Mouse (Mus musculus): ENCODE measurements around the gene Mb. TPM values are rescaled to one million over a fixed set of nuclear protein-coding genes. Genes with fewer than 3 reads are reported as not detected.

Gene Mb
- polyA plus RNA-seq, 1 experiment: 1,055 TPM

DNA sequence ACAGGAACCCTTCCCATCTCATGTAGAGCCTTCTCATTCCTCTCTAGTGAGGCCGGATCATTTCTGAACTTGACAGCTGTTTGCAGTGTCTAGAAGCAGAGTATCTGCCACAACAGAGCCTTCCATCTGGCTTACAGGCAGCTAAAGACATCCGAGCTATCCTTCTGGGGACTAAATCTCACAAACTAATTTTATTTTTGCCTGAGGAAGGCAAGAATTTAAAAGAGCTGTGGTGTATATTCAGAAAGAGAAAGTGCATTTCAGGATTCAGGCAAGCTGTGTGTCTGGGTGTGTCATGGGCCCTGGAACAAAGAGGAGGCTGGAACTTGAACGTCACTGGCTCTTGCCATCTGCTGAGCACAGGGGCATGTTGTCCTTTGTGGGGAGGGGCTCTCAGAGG, 56.1 kb downstream of the Mb start:
- Histone ChIP-seq H3K36me3 (ENCODE audit: control insufficient read depth, insufficient read depth) (no peaks in the 10 kb centered on the region), H3ac (ENCODE audit: control insufficient read depth, insufficient read length) (no peak overlapping the region), H3K27me3 (ENCODE audit: control insufficient read depth, insufficient read depth, insufficient read length) (peaks cover 7% of the 10 kb centered on the region), H3K79me2 (ENCODE audit: control insufficient read depth, insufficient read depth) (no peaks in the 10 kb centered on the region), H3K4me2 (ENCODE audit: low read depth) (peak overlapping the region; percentile 15), H3K4me3 (no peak overlapping the region)
- no peak for TF ChIP-seq POLR2AphosphoS2 (IDR thresholded peaks at IDR 0.05; ENCODE audit: insufficient read length, low read depth)
- no peak for TF ChIP-seq REST (IDR thresholded peaks at IDR 0.05; ENCODE audit: insufficient read depth, insufficient read length)
- TF ChIP-seq USF1 (IDR thresholded peaks at IDR 0.05; ENCODE audit: low read depth): no peak
- TF ChIP-seq CEBPB (IDR thresholded peaks at IDR 0.05; ENCODE audit: insufficient read depth, poor library complexity, severe bottlenecking): no peak
- TF ChIP-seq TCF3 (IDR thresholded peaks at IDR 0.05; ENCODE audit: insufficient read length, low read depth): no peak
- TF ChIP-seq E2F4 (IDR thresholded peaks at IDR 0.05; ENCODE audit: insufficient read depth): no peak
- no peak for TF ChIP-seq MYOG (IDR thresholded peaks at IDR 0.05; ENCODE audit: control insufficient read depth in 1 of 3, insufficient read depth in 1 of 3, insufficient read length in 2 of 3, low read depth in 2 of 3)
- TF ChIP-seq TCF12 (IDR thresholded peaks at IDR 0.05; ENCODE audit: insufficient read depth, poor library complexity, severe bottlenecking): no peak
- no peak for TF ChIP-seq MAX (IDR thresholded peaks at IDR 0.05; ENCODE audit: low read depth)
- no peak for TF ChIP-seq MYOD1 (IDR thresholded peaks at IDR 0.05; ENCODE audit: control insufficient read depth in 1 of 3, insufficient read length in 2 of 3, low read depth in 2 of 3)

DNA sequence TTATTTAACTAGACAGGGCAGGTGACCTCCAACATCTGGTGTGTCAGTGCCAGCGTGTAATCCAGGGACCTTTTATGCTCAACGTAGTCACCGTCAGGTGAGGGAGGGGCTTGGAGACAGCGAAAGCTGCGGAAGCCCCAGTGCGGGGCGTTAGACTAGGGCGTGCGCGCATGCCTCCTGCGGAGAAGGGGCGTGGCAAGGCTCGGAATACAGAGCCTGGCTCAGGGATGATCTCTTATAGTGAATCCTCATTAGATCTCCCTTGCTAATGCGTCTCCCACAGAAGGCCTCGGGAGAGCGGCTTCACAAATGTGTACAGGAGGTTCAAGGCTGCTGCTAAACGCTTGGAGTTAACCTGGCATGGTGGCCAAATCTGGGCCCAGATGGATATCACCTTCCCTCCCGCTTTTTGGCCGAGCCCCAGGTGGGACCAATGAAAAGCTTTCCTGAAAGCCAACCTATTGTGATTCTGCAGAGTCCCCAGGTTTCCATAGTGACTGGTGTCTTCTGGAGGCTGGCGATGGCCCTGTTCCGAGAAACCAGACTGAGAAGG, 62.9 kb downstream of the Mb start:
- Histone ChIP-seq H3K27me3 (ENCODE audit: control insufficient read depth, insufficient read depth, insufficient read length) (no peaks in the 10 kb centered on the region), H3K36me3 (ENCODE audit: control insufficient read depth, insufficient read depth) (no peaks in the 10 kb centered on the region), H3K79me2 (ENCODE audit: control insufficient read depth, insufficient read depth) (no peaks in the 10 kb centered on the region), H3ac (ENCODE audit: control insufficient read depth, insufficient read length) (no peak overlapping the region), H3K4me2 (ENCODE audit: low read depth) (no peak overlapping the region), H3K4me3 (no peak overlapping the region)
- no peak for TF ChIP-seq TCF12 (IDR thresholded peaks at IDR 0.05; ENCODE audit: insufficient read depth, poor library complexity, severe bottlenecking)
- no peak for TF ChIP-seq SRF (IDR thresholded peaks at IDR 0.05; ENCODE audit: control insufficient read depth, insufficient read length, low read depth)
- TF ChIP-seq TCF3 (IDR thresholded peaks at IDR 0.05; ENCODE audit: insufficient read length, low read depth): no peak
- no peak for TF ChIP-seq USF1 (IDR thresholded peaks at IDR 0.05; ENCODE audit: low read depth)

DNA sequence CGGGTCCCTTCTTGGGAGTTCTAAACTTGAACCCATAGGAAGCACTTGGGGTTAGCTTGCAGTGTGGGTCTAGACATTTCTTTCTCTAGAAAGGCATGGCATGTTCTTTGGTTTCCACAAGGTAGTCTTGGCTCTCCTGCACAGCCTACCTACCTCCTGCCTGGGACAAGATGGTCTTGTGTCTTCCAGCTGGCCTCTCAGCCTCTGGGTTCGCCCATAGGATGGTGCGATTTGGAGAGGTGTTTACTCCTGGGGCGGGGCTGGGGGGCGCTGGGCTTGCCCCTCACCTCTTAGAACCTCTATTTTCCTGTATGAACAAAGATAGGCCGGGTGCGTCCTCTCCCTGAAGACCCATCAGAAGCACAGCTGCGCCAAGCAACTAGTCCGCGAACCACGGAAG, 63.3 kb downstream of the Mb start:
- TF ChIP-seq POLR2A (IDR thresholded peaks at IDR 0.05; ENCODE audit: insufficient read length, low read depth) (no peak), E2F4 (IDR thresholded peaks at IDR 0.05; ENCODE audit: insufficient read depth) (no peak), POLR2AphosphoS2 (IDR thresholded peaks at IDR 0.05; ENCODE audit: insufficient read length, low read depth) (no peak)
- Histone ChIP-seq H3K4me2 (ENCODE audit: low read depth) (no peak overlapping the region), H3ac (ENCODE audit: control insufficient read depth, insufficient read length) (no peak overlapping the region), H3K36me3 (ENCODE audit: control insufficient read depth, insufficient read depth) (no peaks in the 10 kb centered on the region), H3K79me2 (ENCODE audit: control insufficient read depth, insufficient read depth) (no peaks in the 10 kb centered on the region), H3K27me3 (ENCODE audit: control insufficient read depth, insufficient read depth, insufficient read length) (no peaks in the 10 kb centered on the region), H3K4me3 (no peak overlapping the region)

DNA sequence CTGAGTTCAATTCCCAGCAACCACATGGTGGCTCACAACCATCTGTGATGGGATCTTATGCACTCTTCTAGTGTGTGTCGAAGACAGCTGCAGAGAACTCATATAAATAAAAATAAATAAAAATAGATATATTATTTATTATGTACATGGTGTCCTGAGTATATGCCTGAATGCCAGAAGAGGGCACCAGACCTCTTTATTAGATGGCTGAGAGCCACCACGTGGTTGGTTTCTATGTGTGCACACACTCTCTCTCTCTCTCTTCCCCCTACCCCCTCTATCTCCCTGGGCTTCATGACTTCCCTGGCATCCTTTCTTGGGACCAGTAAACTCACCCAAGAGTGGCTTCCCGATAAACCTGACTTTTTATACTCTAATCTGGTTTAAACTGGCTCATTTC, 67.7 kb downstream of the Mb start:
- no peak overlapping the region for H3K4me2 ChIP-seq (ENCODE audit: low read depth)
- H3K4me3 ChIP-seq: no peak overlapping the region
- H3K36me3 ChIP-seq (ENCODE audit: control insufficient read depth, insufficient read depth): no peaks in the 10 kb centered on the region
- TF ChIP-seq TCF3 (IDR thresholded peaks at IDR 0.05; ENCODE audit: insufficient read length, low read depth) (no peak), REST (IDR thresholded peaks at IDR 0.05; ENCODE audit: insufficient read depth, insufficient read length) (no peak), POLR2AphosphoS2 (IDR thresholded peaks at IDR 0.05; ENCODE audit: insufficient read length, low read depth) (no peak), USF1 (IDR thresholded peaks at IDR 0.05; ENCODE audit: low read depth) (peak; percentile 76), TCF12 (IDR thresholded peaks at IDR 0.05; ENCODE audit: insufficient read depth, poor library complexity, severe bottlenecking) (no peak), POLR2A (IDR thresholded peaks at IDR 0.05; ENCODE audit: insufficient read length, low read depth) (no peak), SRF (IDR thresholded peaks at IDR 0.05; ENCODE audit: control insufficient read depth, insufficient read length, low read depth) (no peak)
- no peaks in the 10 kb centered on the region for H3K79me2 ChIP-seq (ENCODE audit: control insufficient read depth, insufficient read depth)
- no peaks in the 10 kb centered on the region for H3K27me3 ChIP-seq (ENCODE audit: control insufficient read depth, insufficient read depth, insufficient read length)
- H3ac ChIP-seq (ENCODE audit: control insufficient read depth, insufficient read length): no peak overlapping the region

DNA sequence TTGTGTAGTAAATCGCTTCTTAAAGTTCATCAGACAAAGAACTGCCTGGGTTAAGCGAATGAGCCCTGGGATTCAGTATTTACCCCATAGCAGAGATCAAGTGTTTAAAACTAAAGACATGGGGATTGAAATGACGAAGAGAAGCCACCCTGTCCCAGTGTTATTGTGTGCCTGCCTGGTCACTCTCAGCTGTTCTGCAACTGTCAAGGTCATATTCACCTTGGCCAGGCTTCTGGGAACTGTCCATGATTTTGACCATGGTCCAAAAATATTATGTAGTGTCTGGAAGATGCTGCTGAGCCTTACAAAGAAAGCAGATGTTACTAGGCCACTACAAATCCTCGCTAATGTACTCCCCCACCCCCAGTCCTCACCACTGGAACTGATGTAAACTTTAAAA, 70.7 kb downstream of the Mb start:
- Histone ChIP-seq H3K4me3 (no peak overlapping the region), H3K4me2 (ENCODE audit: low read depth) (no peak overlapping the region), H3K27me3 (ENCODE audit: control insufficient read depth, insufficient read depth, insufficient read length) (no peaks in the 10 kb centered on the region), H3K36me3 (ENCODE audit: control insufficient read depth, insufficient read depth) (no peaks in the 10 kb centered on the region), H3K79me2 (ENCODE audit: control insufficient read depth, insufficient read depth) (no peaks in the 10 kb centered on the region), H3ac (ENCODE audit: control insufficient read depth, insufficient read length) (no peak overlapping the region)
- no peak for TF ChIP-seq E2F4 (IDR thresholded peaks at IDR 0.05; ENCODE audit: insufficient read depth)
- no peak for TF ChIP-seq MAX (IDR thresholded peaks at IDR 0.05; ENCODE audit: low read depth)
- no peak for TF ChIP-seq POLR2AphosphoS2 (IDR thresholded peaks at IDR 0.05; ENCODE audit: insufficient read length, low read depth)
- no peak for TF ChIP-seq SRF (IDR thresholded peaks at IDR 0.05; ENCODE audit: control insufficient read depth, insufficient read length, low read depth)
- TF ChIP-seq USF1 (IDR thresholded peaks at IDR 0.05; ENCODE audit: low read depth): no peak
- no peak for TF ChIP-seq REST (IDR thresholded peaks at IDR 0.05; ENCODE audit: insufficient read depth, insufficient read length)
- no peak for TF ChIP-seq POLR2A (IDR thresholded peaks at IDR 0.05; ENCODE audit: insufficient read length, low read depth)
- no peak for TF ChIP-seq CEBPB (IDR thresholded peaks at IDR 0.05; ENCODE audit: insufficient read depth, poor library complexity, severe bottlenecking)
- peak; percentile 50 to 72 (median 67) for TF ChIP-seq MYOD1 (IDR thresholded peaks at IDR 0.05; ENCODE audit: control insufficient read depth in 1 of 3, insufficient read length in 2 of 3, low read depth in 2 of 3)
- peak; percentile 59 for TF ChIP-seq TCF12 (IDR thresholded peaks at IDR 0.05; ENCODE audit: insufficient read depth, poor library complexity, severe bottlenecking)
- TF ChIP-seq MYOG (IDR thresholded peaks at IDR 0.05; ENCODE audit: control insufficient read depth in 1 of 3, insufficient read depth in 1 of 3, insufficient read length in 2 of 3, low read depth in 2 of 3): peak in 2 of 3 experiments; percentile 73 to 89
- TF ChIP-seq TCF3 (IDR thresholded peaks at IDR 0.05; ENCODE audit: insufficient read length, low read depth): peak; percentile 60
